27 mouse cellular contexts compared by ENCODE assay signal in the genomic region with DNA sequence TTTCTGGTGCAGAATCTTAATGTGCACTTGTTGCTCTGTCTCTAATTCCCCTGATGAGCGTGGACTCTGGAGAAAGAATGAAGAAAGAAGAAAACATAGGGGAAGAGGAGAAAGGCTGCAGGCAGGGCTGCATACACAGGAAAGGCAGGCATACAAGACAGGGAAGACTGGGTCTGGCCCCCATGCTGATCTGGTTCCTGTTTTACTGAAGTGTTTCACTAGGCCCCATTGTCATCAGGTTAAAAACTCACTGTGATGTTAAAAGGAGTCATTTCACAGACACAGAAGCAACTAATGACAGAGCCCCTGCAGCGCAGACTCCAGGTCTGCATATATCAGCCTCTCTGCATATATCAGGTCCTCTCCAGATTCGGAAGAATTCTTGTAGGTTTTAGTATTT.
"Had no signal": no experiment of that assay in that cellular context is flagged by ENCODE, and none has a peak within 500 bp of the region (broad histone marks: within the 10 kb centered on the region; RNA-seq: fewer than 3 reads in every experiment).

No protein-coding gene starts in this region.

- H3K9ac ChIP-seq: heart, embryonic 12.5 days; hindbrain, embryonic 12.5 days; hindbrain, embryonic 14.5 days; intestine, embryonic 15.5 days; limb, embryonic 12.5 days; liver, embryonic 13.5 days had no signal

- H3K4me3 ChIP-seq: gastrocnemius, adult 2 months; heart, embryonic 10.5 days; heart, embryonic 12.5 days; hindbrain, embryonic 10.5 days; hindbrain, embryonic 12.5 days; intestine, embryonic 15.5 days; layer of hippocampus, adult 2 months; left cerebral cortex, adult 2 months; limb, embryonic 10.5 days; limb, embryonic 12.5 days; liver, embryonic 13.5 days had no signal

- H3K4me1 ChIP-seq: liver, embryonic 13.5 days had no signal

- DNase-seq: gastrocnemius, adult 2 months; gastrocnemius, postnatal 10 days; gastrocnemius, postnatal 25 days; heart, adult 18-20 months; heart, postnatal 10 days; heart, postnatal 4 days; kidney, adult 18-20 months; kidney, adult 8-10 months; kidney, postnatal 10 days; kidney, postnatal 25 days; kidney, postnatal 4 days; liver; liver, embryonic 13.5 days had no signal

- H3K27me3 ChIP-seq: heart, embryonic 12.5 days; intestine, embryonic 15.5 days; liver, embryonic 13.5 days had no signal

- H3K9me3 ChIP-seq: heart, embryonic 10.5 days; heart, embryonic 12.5 days; hindbrain, embryonic 10.5 days; hindbrain, embryonic 12.5 days; intestine, embryonic 15.5 days; limb, embryonic 10.5 days; limb, embryonic 12.5 days; liver, embryonic 13.5 days had no signal

- ATAC-seq: hindbrain, embryonic 16.5 days; inflammation-experienced regulatory T-cells, adult 6 months; intestine, embryonic 15.5 days; intestine, postnatal 0 days had no signal

- H3K27ac ChIP-seq: gastrocnemius, adult 2 months; heart, embryonic 10.5 days; hindbrain, embryonic 10.5 days; hindbrain, embryonic 12.5 days; hindbrain, embryonic 14.5 days; intestine, embryonic 15.5 days; layer of hippocampus, adult 2 months; left cerebral cortex, adult 2 months; limb, embryonic 10.5 days; liver, embryonic 13.5 days had no signal

- H3K36me3 ChIP-seq: heart, embryonic 10.5 days; heart, embryonic 12.5 days; hindbrain, embryonic 10.5 days; hindbrain, embryonic 12.5 days; intestine, embryonic 15.5 days; limb, embryonic 10.5 days; limb, embryonic 12.5 days; liver, embryonic 13.5 days had no signal

- H3K4me2 ChIP-seq: heart, embryonic 12.5 days; hindbrain, embryonic 12.5 days; hindbrain, embryonic 14.5 days; intestine, embryonic 15.5 days; limb, embryonic 12.5 days; liver, embryonic 11.5 days; liver, embryonic 13.5 days had no signal
